Mouse (Mus musculus) embryonic facial prominence, embryonic 15.5 days (tissue): ENCODE measurements around the gene Fam129a. TPM values are rescaled to one million over a fixed set of nuclear protein-coding genes. Genes with fewer than 3 reads are reported as not detected.

Source experiments
- ATAC-seq: fragments of 200-750 bp; cut with Nextera tagmentation; 2 replicates; pipeline ENCODE4 v1.8.0; 2017; ENCODE audit warnings: low read depth, moderate TSS enrichment; ENCODE audit not compliant: insufficient number of reproducible peaks, low FRiP score, low TSS enrichment
- H3K27ac ChIP-seq: fragments of 300-500 bp; sonication (generic); replicated peaks from 2 replicates; pipeline ENCODE4 v1.5.1; 2015; ENCODE audit warnings: mild to moderate bottlenecking, inconsistent platforms
- H3K27me3 ChIP-seq: fragments of 300-500 bp; sonication (generic); 2 replicates; pipeline ENCODE4 v1.6.1; 2015; ENCODE audit warnings: inconsistent platforms
- H3K36me3 ChIP-seq: fragments of 300-500 bp; sonication (generic); 2 replicates; pipeline ENCODE4 v1.6.1; 2015; ENCODE audit warnings: mild to moderate bottlenecking, inconsistent platforms
- H3K4me1 ChIP-seq: fragments of 300-500 bp; sonication (generic); 2 replicates; pipeline ENCODE4 v1.6.1; 2015; ENCODE audit warnings: inconsistent platforms
- H3K4me2 ChIP-seq: fragments of 300-500 bp; sonication (generic); replicated peaks from 2 replicates; pipeline ENCODE4 v1.6.1; 2015; ENCODE audit warnings: mild to moderate bottlenecking, inconsistent platforms
- H3K4me3 ChIP-seq: fragments of 300-500 bp; sonication (generic); replicated peaks from 2 replicates; pipeline ENCODE4 v1.5.1; 2015; ENCODE audit warnings: mild to moderate bottlenecking, inconsistent platforms
- H3K9ac ChIP-seq: fragments of 300-500 bp; sonication (generic); 2 replicates; pipeline ENCODE4 v1.6.1; 2015; ENCODE audit warnings: inconsistent platforms
- H3K9me3 ChIP-seq: fragments of 300-500 bp; sonication (generic); replicated peaks from 2 replicates; pipeline ENCODE4 v1.6.1; 2016; ENCODE audit warnings: inconsistent platforms
- WGBS: fragments of 180-500 bp; shearing (Covaris S2); methylation state at CpG from one replicate; pipeline ENCODE4 v1.1.7; 2015; 5-methylcytosine and 5-hydroxymethylcytosine counted together
- polyA plus RNA-seq: library from polyadenylated mRNA; unstranded; fragments of >200 nt; fragmentation: Nextera tagmentation; extraction: Ambion mirVana; gene quantifications from 2 replicates; pipeline ENCODE4 v1.2.1, GENCODE M21; 2015

Gene Fam129a
- polyA plus RNA-seq, 1 experiment from 2014 or later: 18.9 TPM

- no peaks in the 10 kb centered on the region for H3K9me3 ChIP-seq
- peaks cover 5% of the 10 kb centered on the region; the same call in 1 of the 2 replicates for H3K4me1 ChIP-seq
- no peak for ATAC-seq
- no peak overlapping the region for H3K9ac ChIP-seq
- no peak overlapping the region for H3K27ac ChIP-seq
- no peaks in the 10 kb centered on the region for H3K36me3 ChIP-seq
- no peaks in the 10 kb centered on the region for H3K27me3 ChIP-seq
- no peak overlapping the region for H3K4me2 ChIP-seq
- H3K4me3 ChIP-seq: no peak overlapping the region
- WGBS: 39% methylated on average over 7 of the region's 7 CpGs
These were observed 86.1 kb downstream of the Fam129a start for GRCm38 (mm10) chr1:151657042-151657605.

- Histone ChIP-seq H3K27me3 (no peaks in the 10 kb centered on the region), H3K4me1 (peaks cover 5% of the 10 kb centered on the region; the same call in 1 of the 2 replicates), H3K4me2 (no peak overlapping the region), H3K9ac (no peak overlapping the region), H3K36me3 (no peaks in the 10 kb centered on the region), H3K27ac (no peak overlapping the region), H3K9me3 (no peaks in the 10 kb centered on the region), H3K4me3 (no peak overlapping the region)
- ATAC-seq: no peak
- WGBS: 78% methylated on average over 19 of the region's 19 CpGs
These were observed 87.4 kb downstream of the Fam129a start for GRCm38 (mm10) chr1:151658291-151658830.

- H3K4me3 ChIP-seq: no peak overlapping the region
- H3K4me2 ChIP-seq: no peak overlapping the region
- no peaks in the 10 kb centered on the region for H3K36me3 ChIP-seq
- no peak overlapping the region; the same call in 1 of the 2 replicates for H3K27ac ChIP-seq
- H3K4me1 ChIP-seq: peaks cover 5% of the 10 kb centered on the region; the same call in 1 of the 2 replicates
- H3K27me3 ChIP-seq: no peaks in the 10 kb centered on the region
- 71% methylated on average over 8 of the region's 8 CpGs for WGBS
- H3K9ac ChIP-seq: no peak overlapping the region
- no peak for ATAC-seq
- no peaks in the 10 kb centered on the region for H3K9me3 ChIP-seq
These were observed 88.7 kb downstream of the Fam129a start for GRCm38 (mm10) chr1:151659636-151660035.

- Histone ChIP-seq H3K36me3 (no peaks in the 10 kb centered on the region), H3K9ac (no peak overlapping the region), H3K27me3 (no peaks in the 10 kb centered on the region), H3K4me2 (no peak overlapping the region), H3K27ac (no peak overlapping the region), H3K9me3 (no peaks in the 10 kb centered on the region), H3K4me1 (peaks cover 10% of the 10 kb centered on the region; the same call in 1 of the 2 replicates), H3K4me3 (no peak overlapping the region)
- 84% methylated on average over 4 of the region's 4 CpGs for WGBS
- ATAC-seq: no peak
These were observed 89.3 kb downstream of the Fam129a start for GRCm38 (mm10) chr1:151660251-151660650.

GRCm38 (mm10) chr1:151660883-151661282, 89.9 kb downstream of the Fam129a start:
- H3K4me2 ChIP-seq: no peak overlapping the region
- no peak overlapping the region for H3K27ac ChIP-seq
- H3K9me3 ChIP-seq: no peaks in the 10 kb centered on the region
- no peak for ATAC-seq
- no peak overlapping the region for H3K4me3 ChIP-seq
- H3K36me3 ChIP-seq: no peaks in the 10 kb centered on the region
- H3K27me3 ChIP-seq: no peaks in the 10 kb centered on the region
- peaks cover 12% of the 10 kb centered on the region; the same call in 1 of the 2 replicates for H3K4me1 ChIP-seq
- H3K9ac ChIP-seq: no peak overlapping the region
- WGBS: 85% methylated on average over 6 of the region's 6 CpGs

- 72% methylated on average over 7 of the region's 7 CpGs for WGBS
- Histone ChIP-seq H3K27me3 (no peaks in the 10 kb centered on the region), H3K9me3 (no peaks in the 10 kb centered on the region), H3K27ac (no peak overlapping the region), H3K4me3 (no peak overlapping the region), H3K4me2 (no peak overlapping the region), H3K9ac (no peak overlapping the region), H3K36me3 (no peaks in the 10 kb centered on the region), H3K4me1 (peaks cover 12% of the 10 kb centered on the region; the same call in 1 of the 2 replicates)
- no peak for ATAC-seq
These were observed 90.9 kb downstream of the Fam129a start for GRCm38 (mm10) chr1:151661684-151662439.

GRCm38 (mm10) chr1:151662958-151663357, 92.0 kb downstream of the Fam129a start:
- no peaks in the 10 kb centered on the region for H3K27me3 ChIP-seq
- H3K36me3 ChIP-seq: no peaks in the 10 kb centered on the region
- 76% methylated on average over 6 of the region's 6 CpGs for whole genome bisulfite sequencing

GRCm38 (mm10) chr1:151664384-151664783, 93.4 kb downstream of the Fam129a start:
- Histone ChIP-seq H3K4me2 (no peak overlapping the region), H3K36me3 (no peaks in the 10 kb centered on the region), H3K9ac (no peak overlapping the region), H3K9me3 (no peaks in the 10 kb centered on the region), H3K27me3 (no peaks in the 10 kb centered on the region), H3K27ac (no peak overlapping the region), H3K4me3 (no peak overlapping the region), H3K4me1 (peaks cover 12% of the 10 kb centered on the region; the same call in 1 of the 2 replicates)
- 87% methylated on average over 10 of the region's 10 CpGs for WGBS
- ATAC-seq: no peak

More at GRCm38 (mm10) chr1:151662958-151663357, 92.0 kb downstream of the Fam129a start:
- ATAC-seq: no peak
- no peak overlapping the region for H3K27ac ChIP-seq
- no peak overlapping the region for H3K9ac ChIP-seq
- no peak overlapping the region for H3K4me2 ChIP-seq
- H3K4me3 ChIP-seq: no peak overlapping the region
- H3K9me3 ChIP-seq: no peaks in the 10 kb centered on the region
- H3K4me1 ChIP-seq: peaks cover 12% of the 10 kb centered on the region; the same call in 1 of the 2 replicates

GRCm38 (mm10) chr1:151664837-151665431, 93.9 kb downstream of the Fam129a start:
- Histone ChIP-seq H3K36me3 (no peaks in the 10 kb centered on the region), H3K9ac (no peak overlapping the region), H3K4me3 (no peak overlapping the region), H3K4me2 (no peak overlapping the region), H3K27ac (no peak overlapping the region), H3K27me3 (no peaks in the 10 kb centered on the region), H3K9me3 (no peaks in the 10 kb centered on the region), H3K4me1 (peaks cover 12% of the 10 kb centered on the region; the same call in 1 of the 2 replicates)
- ATAC-seq: no peak
- 43% methylated on average over 7 of the region's 7 CpGs for WGBS

- H3K27me3 ChIP-seq: no peaks in the 10 kb centered on the region
- no peak overlapping the region for H3K4me3 ChIP-seq
- no peak overlapping the region for H3K4me2 ChIP-seq
- no peak overlapping the region for H3K27ac ChIP-seq
- H3K4me1 ChIP-seq: 0 out of 2 replicates have a peak, but pooled peaks cover 7% of the 10 kb centered on the region
- no peak for ATAC-seq
- WGBS: 88% methylated on average over 10 of the region's 10 CpGs
- no peak overlapping the region for H3K9ac ChIP-seq
- no peaks in the 10 kb centered on the region for H3K36me3 ChIP-seq
- H3K9me3 ChIP-seq: no peaks in the 10 kb centered on the region
These were observed 96.5 kb downstream of the Fam129a start for GRCm38 (mm10) chr1:151667351-151668074.
